Mouse (Mus musculus) kidney, embryonic 16.5 days (tissue): Measurements from ENCODE around the gene Gm28778. TPM values are rescaled to one million over a fixed set of nuclear protein-coding genes. Genes with fewer than 3 reads are reported as not detected.
A peak's percentile ranks its signal among the peaks of the same experiment; 100 is the strongest.
"Not testable (repeated sequence)": the region's sequence is repeated elsewhere in the genome, so short reads cannot be mapped to it uniquely, and the experiment has no call there.

Experiments used
- ATAC-seq: fragments of 200-750 bp; cut with Nextera tagmentation; 2 replicates; pipeline ENCODE4 v1.8.0; 2017; ENCODE audit warnings: moderate TSS enrichment; ENCODE audit not compliant: low FRiP score, low TSS enrichment
- H3K27ac ChIP-seq: fragments of 300-500 bp; sonication (generic); 2 replicates; pipeline ENCODE4 v1.5.1; 2014; ENCODE audit warnings: low read length
- H3K27me3 ChIP-seq: fragments of 300-500 bp; sonication (generic); 2 replicates; pipeline ENCODE4 v1.6.1; 2014; ENCODE audit warnings: low read length, control low read depth, mixed read lengths; ENCODE audit not compliant: insufficient read depth
- H3K36me3 ChIP-seq: fragments of 300-500 bp; sonication (generic); 2 replicates; pipeline ENCODE4 v1.6.1; 2014; ENCODE audit warnings: low read length, control low read depth, mixed read lengths; ENCODE audit not compliant: insufficient read depth
- H3K4me1 ChIP-seq: fragments of 300-500 bp; sonication (generic); 2 replicates; pipeline ENCODE4 v1.6.1; 2014; ENCODE audit warnings: low read length, control low read depth, mixed read lengths; ENCODE audit not compliant: insufficient read depth
- H3K4me2 ChIP-seq: fragments of 300-500 bp; sonication (generic); replicated peaks from 2 replicates; pipeline ENCODE4 v1.6.1; 2014; ENCODE audit warnings: low read depth, low read length
- H3K4me3 ChIP-seq: fragments of 300-500 bp; sonication (generic); 2 replicates; pipeline ENCODE4 v1.5.1; 2014; ENCODE audit warnings: mild to moderate bottlenecking, low read length
- H3K9ac ChIP-seq: fragments of 300-500 bp; sonication (generic); replicated peaks from 2 replicates; pipeline ENCODE4 v1.6.1; 2014; ENCODE audit warnings: low read length
- H3K9me3 ChIP-seq: fragments of 300-500 bp; sonication (generic); 2 replicates; pipeline ENCODE4 v1.6.1; 2016; ENCODE audit warnings: low read length, control low read depth
- WGBS: fragments of 180-500 bp; shearing (Covaris S2); extraction: QIAGEN DNeasy Blood & Tissue Kit; methylation state at CpG from one replicate; pipeline ENCODE4 v1.1.7; 2014; 5-methylcytosine and 5-hydroxymethylcytosine counted together
- polyA plus RNA-seq: library from polyadenylated mRNA; unstranded; fragments of >200 nt; fragmentation: Nextera tagmentation; extraction: Ambion mirVana; gene quantifications from 2 replicates; pipeline ENCODE4 v1.2.1, GENCODE M21; 2015

Gene Gm28778
- polyA plus RNA-seq = not detected in 2 replicates

GRCm38 (mm10) chr1:53296581-53297383 is at the start of gene Gm28778, which contains the start of the genes Pms1 and Ormdl1:
Gene Gm28778, plus strand, starts transcription at chr1:53297111.
Gene Pms1, minus strand, starts transcription at chr1:53297018.
Gene Ormdl1, plus strand, starts transcription at chr1:53297095.
- Histone ChIP-seq H3K9ac (peak within 1 kb of the TSS; percentile 91), H3K4me3 (peak within 1 kb of the TSS; percentile 81), H3K27me3 (no peaks in the 10 kb centered on the region), H3K4me1 (peaks cover 8% of the 10 kb centered on the region), H3K9me3 (no peaks in the 10 kb centered on the region), H3K36me3 (peaks cover 2% of the 10 kb centered on the region; the same call in 1 of the 2 replicates), H3K27ac (peak within 1 kb of the TSS; percentile 87), H3K4me2 (peak within 1 kb of the TSS; percentile 69)
- WGBS = 1% methylated on average over 66 of the region's 66 CpGs
- ATAC-seq = peak; percentile 100

- ATAC-seq, H3K27me3 ChIP-seq, H3K4me3 ChIP-seq, H3K4me2 ChIP-seq, H3K4me1 ChIP-seq, H3K9ac ChIP-seq, H3K36me3 ChIP-seq, H3K9me3 ChIP-seq, H3K27ac ChIP-seq: not testable (repeated sequence)
Observed at GRCm38 (mm10) chr1:53264958-53265612, 31.8 kb upstream of the Gm28778 start.

- no peaks in the 10 kb centered on the region for H3K4me1 ChIP-seq
- no peak overlapping the region for H3K4me2 ChIP-seq
- H3K4me3 ChIP-seq = no peak overlapping the region
- no peak overlapping the region for H3K27ac ChIP-seq
- H3K36me3 ChIP-seq = peaks cover 5% of the 10 kb centered on the region; the same call in 1 of the 2 replicates
- 87% methylated on average over 3 of the region's 3 CpGs for WGBS
- H3K9me3 ChIP-seq = no peaks in the 10 kb centered on the region
- no peaks in the 10 kb centered on the region for H3K27me3 ChIP-seq
- no peak for ATAC-seq
- H3K9ac ChIP-seq = no peak overlapping the region
Observed at GRCm38 (mm10) chr1:53269901-53270300, 27.0 kb upstream of the Gm28778 start.

GRCm38 (mm10) chr1:53272646-53273045 is 24.3 kb upstream of the Gm28778 start:
- no peak overlapping the region for H3K4me3 ChIP-seq
- no peak overlapping the region for H3K9ac ChIP-seq
- no peak overlapping the region for H3K4me2 ChIP-seq
- no peaks in the 10 kb centered on the region for H3K27me3 ChIP-seq
- ATAC-seq = no peak; the same call in 1 of the 2 replicates
- H3K27ac ChIP-seq = no peak overlapping the region
- no peaks in the 10 kb centered on the region for H3K9me3 ChIP-seq
- no peaks in the 10 kb centered on the region for H3K4me1 ChIP-seq
- H3K36me3 ChIP-seq = no peaks in the 10 kb centered on the region

GRCm38 (mm10) chr1:53291197-53291596 is 5.7 kb upstream of the Gm28778 start:
- Histone ChIP-seq H3K9me3 (no peaks in the 10 kb centered on the region), H3K4me2 (no peak overlapping the region), H3K9ac (no peak overlapping the region), H3K27me3 (no peaks in the 10 kb centered on the region), H3K4me1 (no peaks in the 10 kb centered on the region), H3K36me3 (peaks cover 5% of the 10 kb centered on the region; the same call in 1 of the 2 replicates), H3K4me3 (no peak overlapping the region), H3K27ac (no peak overlapping the region)
- 79% methylated on average over 3 of the region's 3 CpGs for WGBS
- no peak for ATAC-seq

- Histone ChIP-seq H3K27me3 (no peaks in the 10 kb centered on the region), H3K27ac (no peak overlapping the region), H3K9ac (no peak overlapping the region), H3K4me3 (no peak overlapping the region), H3K4me2 (no peak overlapping the region), H3K4me1 (peaks cover 8% of the 10 kb centered on the region), H3K36me3 (peaks cover 2% of the 10 kb centered on the region; the same call in 1 of the 2 replicates), H3K9me3 (no peaks in the 10 kb centered on the region)
- WGBS = 81% methylated on average over 4 of the region's 4 CpGs
- no peak for ATAC-seq
Observed at GRCm38 (mm10) chr1:53300506-53300905, 3.6 kb downstream of the Gm28778 start.

- peak; percentile 98 for ATAC-seq
- Histone ChIP-seq H3K4me1 (peaks cover 7% of the 10 kb centered on the region; the same call in 1 of the 2 replicates), H3K4me3 (peak within 1 kb of the TSS; percentile 76), H3K27me3 (no peaks in the 10 kb centered on the region), H3K27ac (peak within 1 kb of the TSS; percentile 94), H3K36me3 (peaks cover 6% of the 10 kb centered on the region), H3K9ac (peak within 1 kb of the TSS; percentile 89), H3K9me3 (no peaks in the 10 kb centered on the region), H3K4me2 (peak within 1 kb of the TSS; percentile 71)
- WGBS = 3% methylated on average over 27 of the region's 27 CpGs
Observed at GRCm38 (mm10) chr1:53312989-53313967, 16.4 kb downstream of the Gm28778 start, which contains the start of gene Osgepl1. Gene Osgepl1, plus strand, starts transcription at chr1:53313624.

- 93% methylated on average over 4 of the region's 4 CpGs for WGBS
- Histone ChIP-seq H3K4me2 (no peak overlapping the region), H3K9ac (no peak overlapping the region), H3K9me3 (no peaks in the 10 kb centered on the region), H3K27me3 (no peaks in the 10 kb centered on the region), H3K4me3 (no peak overlapping the region), H3K4me1 (no peaks in the 10 kb centered on the region), H3K27ac (no peak overlapping the region), H3K36me3 (peaks cover 8% of the 10 kb centered on the region)
- no peak for ATAC-seq
Observed at GRCm38 (mm10) chr1:53321662-53322344, 24.9 kb downstream of the Gm28778 start.

GRCm38 (mm10) chr1:53323254-53323653 is 26.3 kb downstream of the Gm28778 start:
- H3K27me3 ChIP-seq = no peaks in the 10 kb centered on the region
- ATAC-seq = no peak

More at GRCm38 (mm10) chr1:53323254-53323653, 26.3 kb downstream of the Gm28778 start:
- no peak overlapping the region for H3K4me2 ChIP-seq
- H3K27ac ChIP-seq = no peak overlapping the region
- H3K4me1 ChIP-seq = no peaks in the 10 kb centered on the region
- H3K9ac ChIP-seq = no peak overlapping the region
- 85% methylated on average over 5 of the region's 5 CpGs for WGBS
- H3K36me3 ChIP-seq = 0 out of 2 replicates have a peak, but pooled peaks cover 3% of the 10 kb centered on the region
- H3K4me3 ChIP-seq = no peak overlapping the region
- no peaks in the 10 kb centered on the region for H3K9me3 ChIP-seq
